Mouse (Mus musculus) liver, embryonic 14.5 days (tissue): ENCODE measurements around the gene Ppp6r1.

Experiments
- CTCF ChIP-seq: IDR thresholded peaks from 2 replicates; pipeline ENCODE4 v1.5.1; 2016; ENCODE audit warnings: antibody characterized with exemption, low read depth, control low read depth
- EP300 ChIP-seq: IDR thresholded peaks from 2 replicates; pipeline ENCODE4 v1.6.1; 2016; ENCODE audit warnings: antibody characterized with exemption, low read depth

- TF ChIP-seq EP300 (no peak), CTCF (no peak)
Observed at GRCm38 (mm10) chr7:4655393-4655792, 3.4 kb downstream of the Ppp6r1 start.
